Mouse (Mus musculus): ENCODE data around the gene Defb21. TPM values are rescaled to one million over a fixed set of nuclear protein-coding genes. Genes with fewer than 3 reads are reported as not detected.

Gene Defb21
- total RNA-seq (2023): not detected

GRCm38 (mm10) chr2:152572114-152572794, at the start of gene Defb21:
TSS of gene Defb21 (plus strand) at chr2:152572744.

GRCm38 (mm10) chr2:152539944-152540710, 32.4 kb upstream of the Defb21 start, which contains the start of gene Defb29:
TSS of gene Defb29 (minus strand) at chr2:152540098.

GRCm38 (mm10) chr2:152569038-152569437, 3.5 kb upstream of the Defb21 start, which contains the start of gene Gm17416:
TSS of gene Gm17416 (plus strand) at chr2:152569338.

GRCm38 (mm10) chr2:152580107-152580506, 7.6 kb downstream of the Defb21 start, which contains the start of gene Defb19:
TSS of gene Defb19 (minus strand) at chr2:152580312.

GRCm38 (mm10) chr2:152599299-152599698, 26.8 kb downstream of the Defb21 start, which contains the start of gene Defb45:
TSS of gene Defb45 (minus strand) at chr2:152599399.

GRCm38 (mm10) chr2:152604057-152604456, 31.5 kb downstream of the Defb21 start, which contains the start of gene Defb36:
TSS of gene Defb36 (plus strand) at chr2:152604327.

GRCm38 (mm10) chr2:152622953-152623352, 50.4 kb downstream of the Defb21 start, which contains the start of gene Defb25:
TSS of gene Defb25 (minus strand) at chr2:152623053.

Other genes with a start within 250 kb of the Defb21 start
- gene Rbck1, start 240.1 kb upstream of the Defb21 start, total RNA-seq (2023): 10 to 100 TPM; 77.5 to 83.0 TPM
- gene Trib3, start 228.7 kb upstream of the Defb21 start, total RNA-seq (2023): 1 to 10 TPM; 2.9 to 4.0 TPM
- gene Nrsn2, start 196.1 kb upstream of the Defb21 start, total RNA-seq (2023): not detected
- gene Sox12, start 174.7 kb upstream of the Defb21 start, total RNA-seq (2023): 1 to 10 TPM in 1 of 2 experiments, under 1 TPM in 1; 0.77 to 1.5 TPM
- 1 to 10 TPM; 1.9 TPM for gene Zcchc3, start 157.7 kb upstream of the Defb21 start, total RNA-seq (2023)
- under 1 TPM in 1 of 2 experiments, not detected in 1; 0.31 TPM for gene 6820408C15Rik, start 157.2 kb upstream of the Defb21 start, total RNA-seq (2023)
- gene Defb23, start 108.1 kb upstream of the Defb21 start, total RNA-seq (2023): not detected
- gene Defb20, start 95.7 kb upstream of the Defb21 start, total RNA-seq (2023): not detected
- gene Defb22, start 82.6 kb upstream of the Defb21 start, total RNA-seq (2023): not detected
- not detected for gene Defb26, start 61.1 kb upstream of the Defb21 start, total RNA-seq (2023)
- not detected for gene Defb28, start 54.5 kb upstream of the Defb21 start, total RNA-seq (2023)
- gene Defb29, start 32.6 kb upstream of the Defb21 start, total RNA-seq (2023): not detected
- gene Gm17416, start 3.4 kb upstream of the Defb21 start, total RNA-seq (2023): not detected
- gene Defb19, start 7.6 kb downstream of the Defb21 start, total RNA-seq (2023): not detected
- not detected for gene Defb45, start 26.7 kb downstream of the Defb21 start, total RNA-seq (2023)
- gene Defb36, start 31.6 kb downstream of the Defb21 start, total RNA-seq (2023): not detected
- 1 to 10 TPM in 1 of 2 experiments, not detected in 1; 1.7 TPM for gene Defb25, start 50.3 kb downstream of the Defb21 start, total RNA-seq (2023)
- 10 to 100 TPM; 10.2 to 11.2 TPM for gene Rem1, start 54.2 kb downstream of the Defb21 start, total RNA-seq (2023)
- 100 to 1,000 TPM; 132 to 147 TPM for gene H13, start 96.7 kb downstream of the Defb21 start, total RNA-seq (2023)
- gene Mcts2, start 114.3 kb downstream of the Defb21 start, total RNA-seq (2023): 10 to 100 TPM; 13.8 to 15.9 TPM
- gene Id1, start 163.5 kb downstream of the Defb21 start, total RNA-seq (2023): 10 to 100 TPM; 48.3 to 57.3 TPM
- gene Cox4i2, start 181.4 kb downstream of the Defb21 start, total RNA-seq (2023): under 1 TPM; 0.51 to 0.93 TPM

Measured in neutrophil, adult 59 days (primary cell).